Mouse (Mus musculus) mouse embryonic stem cell (cell line): Measurements from ENCODE around the gene Psmd1.

Experiments
- in situ Hi-C, 2 experiments: fragments of 300-500 bp; cut with MboI; formaldehyde crosslinking; loops; 1 replicate in 1 of 2; 3 replicates in 1 of 2; pipeline ENCODE4 v1.14.3; 2019 to 2020; ENCODE audit warnings: low sequenced_read_pairs in 2 of 2, low pct_unique_long_range_greater_than_20kb in 1 of 2, mixed read lengths in 1 of 2; ENCODE audit not compliant: unreplicated experiment in 1 of 2

Psmd1 gene

DNA sequence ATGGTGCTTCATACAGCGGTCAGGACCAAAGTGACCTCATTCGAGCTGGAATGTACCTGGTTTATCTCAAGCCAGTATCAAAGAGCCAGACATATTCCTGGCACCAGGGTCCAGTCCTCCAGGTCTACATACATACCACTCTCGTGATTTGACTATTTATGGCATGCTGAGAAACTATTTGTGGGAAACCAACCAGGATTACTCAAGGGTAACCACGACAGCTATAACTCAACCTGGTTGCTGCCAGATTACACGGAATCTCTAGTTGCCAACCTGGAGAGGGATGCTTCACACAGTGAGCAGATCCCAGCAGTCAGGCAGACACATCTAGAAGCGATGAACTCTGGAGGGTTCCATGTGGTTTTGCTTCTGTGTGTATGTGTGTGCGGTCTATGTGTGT lies 87.2 kb downstream of the Psmd1 start:
- in situ Hi-C loops, result no loop called here

DNA sequence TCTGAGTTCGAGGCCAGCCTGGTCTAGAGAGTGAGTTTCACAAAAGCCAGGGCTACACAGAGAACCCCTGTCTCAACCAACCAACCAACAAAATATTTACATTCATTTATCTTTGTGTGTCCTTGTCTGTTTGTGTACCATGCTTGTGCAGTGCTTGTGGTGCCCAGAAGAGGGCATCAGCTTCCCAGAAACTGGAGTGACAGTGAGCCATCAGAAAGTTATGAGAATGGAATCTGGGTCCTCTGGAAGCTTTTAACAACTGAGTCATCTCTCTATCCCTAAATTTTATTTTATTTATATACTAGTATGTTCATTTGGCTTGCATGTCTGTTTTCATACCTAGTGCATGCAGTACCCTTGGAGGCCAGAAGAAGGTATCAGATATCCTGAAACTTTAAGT lies 88.4 kb downstream of the Psmd1 start:
- in situ Hi-C loops, result no loop called here

DNA sequence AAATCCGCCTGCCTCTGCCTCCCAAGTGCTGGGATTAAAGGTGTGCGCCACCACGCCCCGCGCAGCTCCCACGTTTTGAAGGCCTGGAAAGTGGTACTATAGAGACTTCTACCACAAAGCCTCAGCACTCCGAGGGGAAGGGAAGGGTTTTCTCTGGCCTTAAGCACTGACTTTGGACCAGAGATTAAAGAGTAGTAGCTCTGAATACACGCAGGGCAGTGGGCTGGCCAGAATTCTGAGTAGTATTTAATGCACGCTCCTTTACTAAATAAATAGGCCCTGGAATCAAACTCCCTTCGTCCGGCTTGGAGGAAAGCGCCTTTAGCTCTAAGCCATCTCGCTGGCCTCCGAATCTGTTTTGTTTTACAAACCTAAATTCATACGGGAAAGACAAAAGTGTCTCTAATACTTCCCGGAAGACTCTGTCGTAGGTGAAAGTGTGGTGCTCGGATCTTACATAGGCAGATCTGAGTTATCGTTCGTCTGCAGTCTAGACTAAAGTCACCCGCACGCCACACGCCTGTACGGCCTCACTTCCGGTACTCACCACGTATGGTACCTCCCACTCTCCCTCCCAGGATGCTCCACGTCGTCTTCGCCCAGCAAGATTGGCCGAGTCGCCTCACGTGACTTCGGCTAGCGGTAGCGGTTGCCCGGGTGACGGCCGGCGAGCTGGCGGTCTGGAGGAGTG lies 90.1 kb downstream of the Psmd1 start, which contains the start of gene Armc9:
TSS of gene Armc9 (plus strand) at position 648 of the 691 bp plus-strand sequence.
- in situ Hi-C loops, result no loop called here

- in situ Hi-C loops, result no loop called here
Observed at GRCm38 (mm10) chr1:86154824-86155164, 90.6 kb downstream of the Psmd1 start.

DNA sequence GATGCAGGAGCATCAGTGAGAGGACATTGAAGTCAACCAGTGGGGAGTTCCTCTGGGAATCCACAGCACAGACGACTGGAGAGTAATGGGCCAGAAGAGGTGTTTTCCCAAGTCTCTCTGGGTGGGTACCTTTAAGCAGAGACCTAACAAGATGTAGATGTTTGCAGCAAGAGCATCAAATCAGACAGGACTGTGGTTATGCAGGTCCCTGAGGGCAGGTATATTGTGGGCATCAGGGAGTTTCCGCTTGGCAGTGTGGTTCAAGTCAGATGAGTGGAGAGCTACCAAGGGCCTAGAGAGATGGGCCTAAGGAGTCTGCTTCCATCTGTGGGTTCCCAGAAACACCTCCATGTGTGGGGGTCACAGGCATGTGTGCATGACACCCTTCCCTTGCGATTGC lies 91.9 kb downstream of the Psmd1 start:
- in situ Hi-C loops, result no loop called here

DNA sequence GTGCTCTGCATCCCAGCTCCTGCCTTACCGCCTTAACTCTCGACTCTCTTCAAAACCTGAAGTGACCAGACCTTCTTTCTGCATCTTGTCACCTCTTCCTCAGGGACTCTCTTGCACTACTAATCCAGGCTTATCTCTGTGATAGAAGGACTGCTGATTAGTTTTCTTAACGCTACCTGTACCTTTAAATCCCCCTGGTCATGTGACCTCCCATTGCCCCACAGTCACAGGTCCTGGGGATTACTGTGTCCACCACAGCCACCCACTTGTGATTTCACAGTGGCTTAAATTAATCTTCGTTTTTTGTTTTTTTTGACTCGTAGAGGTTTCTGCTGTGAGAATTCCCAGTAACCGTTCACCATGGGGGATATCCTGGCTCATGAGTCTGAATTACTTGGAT lies 92.4 kb downstream of the Psmd1 start:
- in situ Hi-C loops, result no loop called here

- in situ Hi-C loops, result no loop called here
Observed at GRCm38 (mm10) chr1:86160059-86160458, 95.9 kb downstream of the Psmd1 start.

GRCm38 (mm10) chr1:86160479-86160878 lies 96.3 kb downstream of the Psmd1 start:
- in situ Hi-C loops, result no loop called here

GRCm38 (mm10) chr1:86161061-86161460 lies 96.9 kb downstream of the Psmd1 start:
- in situ Hi-C loops, result no loop called here

GRCm38 (mm10) chr1:86174602-86175001 lies 110.4 kb downstream of the Psmd1 start:
- in situ Hi-C loops, result no loop called here

- in situ Hi-C loops, result no loop called here
Observed at GRCm38 (mm10) chr1:86176066-86176465, 111.9 kb downstream of the Psmd1 start.

- in situ Hi-C loops, result no loop called here
Observed at GRCm38 (mm10) chr1:86178462-86179253, 114.5 kb downstream of the Psmd1 start.

DNA sequence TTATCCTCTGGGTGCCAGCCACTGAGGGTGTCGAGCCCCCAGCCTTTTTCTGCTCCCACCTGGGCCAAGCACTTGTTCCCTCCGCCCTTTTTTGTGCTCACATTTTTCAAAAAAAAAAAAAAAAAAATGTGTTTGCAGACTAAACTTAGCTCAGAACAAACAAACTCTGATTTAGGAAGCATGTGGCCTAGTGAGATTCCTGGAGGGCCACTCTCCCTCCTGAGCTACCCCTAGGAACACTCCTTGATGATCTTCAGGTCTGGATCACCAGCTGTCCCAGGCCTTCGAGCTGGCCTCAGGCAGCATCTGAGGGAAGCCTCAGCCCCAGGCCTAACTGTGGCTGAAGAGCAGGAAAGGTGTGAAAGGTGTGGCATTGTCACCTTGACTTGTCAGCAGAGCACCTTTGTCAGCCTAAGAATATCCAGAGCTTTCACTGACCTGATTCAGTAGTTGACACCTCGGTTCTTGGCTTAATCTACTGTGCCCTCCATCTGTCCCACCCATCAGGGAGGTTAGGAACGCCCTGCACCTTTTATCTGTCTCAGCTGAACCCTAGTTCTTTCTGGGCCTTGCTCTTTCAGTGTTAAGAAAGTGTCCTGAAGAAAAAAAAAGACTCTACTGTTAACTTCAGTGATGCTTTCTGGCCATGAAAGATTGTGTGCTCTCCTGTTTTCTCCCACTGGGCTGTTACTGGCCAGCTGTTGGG lies 118.0 kb downstream of the Psmd1 start:
- in situ Hi-C loops, result loop anchor here (5.0 kb wide), 1 partner anchor 155 kb away; no protein-coding TSS in a partner anchor

GRCm38 (mm10) chr1:86183577-86184263 lies 119.5 kb downstream of the Psmd1 start:
- in situ Hi-C loops, result loop anchor here (5.0 kb wide), 1 partner anchor 154 kb away; no protein-coding TSS in a partner anchor

DNA sequence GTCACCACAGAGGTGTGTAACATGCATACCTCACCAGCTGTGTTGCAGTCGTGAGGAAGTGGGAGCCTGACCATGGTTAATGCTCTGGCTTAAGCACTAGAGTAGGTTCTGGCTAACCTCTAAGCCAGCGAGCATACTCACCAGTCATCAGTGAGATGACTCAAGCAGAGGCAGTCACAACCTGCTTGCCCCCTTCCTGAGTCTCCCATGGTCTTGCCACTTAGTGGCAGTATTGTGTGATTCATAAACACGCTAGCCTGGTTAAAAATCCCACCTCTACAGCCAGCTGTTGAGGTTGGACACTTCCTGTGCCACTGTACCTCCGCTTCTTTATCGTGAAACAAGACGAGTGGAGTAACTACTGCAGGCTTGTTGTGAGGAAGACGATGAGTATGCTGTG lies 122.6 kb downstream of the Psmd1 start:
- in situ Hi-C loops, result no loop called here

GRCm38 (mm10) chr1:86187856-86188255 lies 123.7 kb downstream of the Psmd1 start:
- in situ Hi-C loops, result no loop called here

- in situ Hi-C loops, result no loop called here
Observed at GRCm38 (mm10) chr1:86188271-86188670, 124.1 kb downstream of the Psmd1 start.
